Mouse (Mus musculus) small intestine, adult 10 weeks (tissue): ENCODE measurements around the gene Tmem59. TPM values are rescaled to one million over a fixed set of nuclear protein-coding genes. Genes with fewer than 3 reads are reported as not detected.

Experiments used
- polyA plus RNA-seq: library from polyadenylated mRNA; stranded (reverse); fragments of 350-450 nt; fragmentation: Illumina TruSeq; extraction: RNeasy Lipid Tissue Mini Kit (QIAGEN cat#74804); gene quantifications from one replicate; pipeline ENCODE4 v1.2.3, GENCODE M21; 2014; ENCODE audit warnings: low replicate concordance

Tmem59 gene
- polyA plus RNA-seq = 727 TPM

GRCm38 (mm10) chr4:107178182-107178829 is at the start of gene Tmem59:
Gene Tmem59, plus strand, starts transcription at chr4:107178399.

DNA sequence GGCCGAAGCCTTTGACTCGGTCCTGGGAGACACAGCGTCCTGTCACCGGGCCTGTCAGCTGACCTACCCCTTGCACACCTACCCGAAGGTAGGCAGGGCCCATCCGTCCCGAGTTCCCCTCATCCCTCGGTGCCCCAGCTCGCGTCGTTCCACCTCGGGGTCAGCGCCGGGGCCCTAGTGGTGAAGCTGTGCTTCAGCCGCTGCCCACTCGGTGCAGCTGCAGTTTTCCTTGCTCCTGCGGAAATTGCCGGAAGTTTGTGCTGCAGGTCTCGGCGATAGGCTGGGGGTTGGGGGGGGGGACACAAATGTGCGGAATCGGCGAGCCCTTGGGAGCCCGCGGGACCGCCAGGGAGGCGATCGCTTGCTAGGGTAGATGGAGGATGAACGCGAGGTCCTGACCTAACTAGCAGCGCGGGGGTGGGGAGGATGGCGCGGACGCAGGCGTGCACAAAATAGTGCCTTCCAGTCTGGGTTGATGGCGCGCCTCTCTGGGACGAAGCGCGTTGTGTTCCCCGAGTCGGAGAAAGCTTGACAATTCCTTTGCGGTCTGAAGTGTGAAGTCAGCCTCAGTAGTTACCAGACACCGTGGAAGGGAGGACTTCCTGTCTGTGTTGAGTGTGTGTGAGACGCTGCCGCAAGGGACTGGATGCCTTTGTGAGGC is 761 bp downstream of the Tmem59 start, which contains the start of gene Tceanc2:
Gene Tceanc2 (minus strand): TSS at position 287 of the 661 bp plus-strand sequence.

DNA sequence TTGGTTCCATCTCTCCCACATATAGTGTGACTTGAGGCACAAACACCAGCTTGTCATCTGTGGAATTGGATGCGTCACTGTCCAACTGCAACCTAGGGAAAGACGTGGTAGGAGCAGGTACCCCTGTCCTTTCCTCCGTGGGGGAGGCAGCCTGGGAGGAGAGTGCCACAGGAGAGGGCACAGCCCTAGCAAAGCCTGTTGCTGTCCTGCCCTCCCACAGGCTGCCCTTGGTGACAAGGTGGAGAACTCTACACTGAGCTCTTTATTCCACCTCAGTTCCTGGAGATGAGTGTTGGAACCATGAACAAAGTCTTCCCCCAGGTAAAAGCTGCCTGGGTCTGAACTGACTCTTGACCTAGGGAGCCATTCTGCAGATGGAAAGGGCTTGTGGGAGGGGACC is 30.7 kb downstream of the Tmem59 start, which contains the start of gene Ldlrad1:
Gene Ldlrad1 (plus strand): TSS at position 301 of the 400 bp plus-strand sequence.

Other genes with a start within 250 kb of the Tmem59 start
- 19.3 TPM for gene Mrpl37, start 111.5 kb upstream of the Tmem59 start, polyA plus RNA-seq
- 0.78 TPM for gene Cyb5rl, start 111.4 kb upstream of the Tmem59 start, polyA plus RNA-seq
- gene Cdcp2, start 81.5 kb upstream of the Tmem59 start, polyA plus RNA-seq = not detected
- gene Tceanc2, start 717 bp downstream of the Tmem59 start, polyA plus RNA-seq = 29.7 TPM
- gene Ldlrad1, start 30.8 kb downstream of the Tmem59 start, polyA plus RNA-seq = not detected
- 13.4 TPM for gene Lrrc42, start 75.1 kb downstream of the Tmem59 start, polyA plus RNA-seq
- gene Hspb11, start 75.2 kb downstream of the Tmem59 start, polyA plus RNA-seq = 41.3 TPM
- gene Dio1, start 128.8 kb downstream of the Tmem59 start, polyA plus RNA-seq = 163 TPM
- gene Yipf1, start 136.0 kb downstream of the Tmem59 start, polyA plus RNA-seq = 48.8 TPM
- 15.2 TPM for gene Ndc1, start 189.4 kb downstream of the Tmem59 start, polyA plus RNA-seq